Mouse (Mus musculus) natural killer cell, adult 2 months (primary cell): Measurements from ENCODE around the gene Cpne8.

Experiments
- DNase-seq, 2 experiments: peaks; one replicate each; pipeline ENCODE4 v3.0.0; 2022; ENCODE audit warnings: low spot score in 2 of 2

Gene Cpne8

GRCm38 (mm10) chr15:90678985-90679759 is at the start of gene Cpne8:
Gene Cpne8, minus strand, starts transcription at chr15:90679432.
- DNase-seq, result no peak

DNA sequence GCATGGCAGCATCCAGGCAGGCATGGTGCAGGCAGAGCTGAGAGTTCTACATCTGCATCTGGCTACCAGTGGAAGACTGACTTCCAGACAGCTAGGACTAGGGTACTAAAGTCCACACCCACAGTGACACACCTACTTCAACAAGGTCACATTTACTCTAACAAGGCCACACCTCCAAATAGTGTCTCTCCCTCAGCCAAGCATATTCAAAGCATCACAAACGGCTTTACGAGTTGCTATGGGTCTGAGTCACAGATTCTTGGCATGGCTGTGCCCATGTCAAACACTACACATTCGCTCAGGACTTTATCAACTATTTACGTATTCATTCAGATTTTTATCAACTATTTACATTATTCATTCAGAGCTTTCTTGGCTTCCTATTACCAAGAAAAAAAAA is 38.5 kb upstream of the Cpne8 start:
- DNase-seq, result no peak

DNA sequence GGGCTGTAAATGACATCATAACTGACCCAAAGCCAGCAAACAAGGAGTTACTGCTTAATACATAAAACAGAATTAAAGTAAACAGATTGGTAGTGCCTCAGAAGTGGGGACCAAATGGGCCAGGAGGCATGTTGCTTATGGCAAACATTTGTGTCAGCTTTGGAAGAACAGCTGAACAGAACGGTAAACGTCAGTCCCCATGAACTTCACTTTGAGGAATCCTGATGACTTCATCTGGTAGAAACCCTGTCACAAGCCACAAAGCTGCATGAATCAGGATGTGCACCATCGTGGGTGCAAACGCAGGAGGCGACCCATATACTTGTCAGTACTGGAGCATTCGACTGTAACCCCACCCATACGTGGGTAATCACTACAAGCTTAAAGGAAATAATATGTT is 30.1 kb upstream of the Cpne8 start:
- no peak for DNase-seq

GRCm38 (mm10) chr15:90704314-90704713 is 25.1 kb upstream of the Cpne8 start:
- DNase-seq, result no peak

DNA sequence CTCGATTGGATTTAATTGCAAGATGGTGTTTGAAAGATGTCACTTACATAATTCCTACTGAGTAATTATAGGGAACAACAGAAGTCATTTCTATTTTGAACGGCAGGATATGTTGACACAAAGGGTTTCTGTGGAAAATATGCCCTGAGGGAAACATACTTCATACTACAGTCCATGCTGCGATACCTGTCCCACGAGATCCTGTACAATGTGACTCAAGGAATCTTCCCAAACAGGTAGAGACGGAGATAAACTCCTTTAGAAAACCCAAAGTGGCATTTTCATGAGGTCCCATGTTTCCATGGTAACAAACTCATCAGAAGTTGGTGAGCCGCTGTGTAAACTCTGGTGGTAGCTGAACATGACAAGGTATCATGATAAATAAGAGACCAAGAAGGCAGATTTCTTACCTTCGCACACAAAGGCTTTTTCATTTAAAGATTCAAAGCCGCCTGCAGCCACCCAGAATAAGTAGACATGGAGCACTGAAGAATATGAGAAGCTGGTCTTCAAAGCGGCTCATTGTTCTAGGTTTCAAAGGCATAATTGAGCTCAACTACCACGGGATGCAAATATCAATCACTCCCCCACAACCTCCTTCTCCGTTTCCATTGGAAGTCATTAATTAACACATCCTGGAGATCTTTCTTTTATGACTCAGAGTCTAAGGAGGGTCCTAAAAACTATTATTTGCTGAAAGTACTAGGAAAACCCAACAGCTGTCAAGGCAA is 24.4 kb upstream of the Cpne8 start:
- DNase-seq, result no peak

DNA sequence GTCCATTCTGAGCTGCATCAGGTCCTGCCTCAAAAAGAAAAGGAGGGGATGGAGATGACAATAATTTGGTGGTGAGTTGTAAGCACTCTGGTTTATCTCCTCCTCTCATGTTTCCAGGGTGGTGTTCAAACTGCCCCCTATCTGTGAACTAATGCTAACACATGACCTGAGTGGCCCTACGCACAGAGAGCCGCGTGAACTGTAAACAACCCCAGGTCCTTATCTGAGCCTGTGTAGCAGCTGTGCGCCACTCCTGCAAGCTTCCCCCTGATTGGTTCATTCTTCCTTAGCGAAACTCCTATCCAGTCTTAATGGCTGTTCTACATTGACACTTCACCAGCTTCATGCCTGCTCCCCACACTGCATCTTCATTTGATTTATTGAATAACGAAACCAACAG is 7.5 kb upstream of the Cpne8 start:
- no peak for DNase-seq

DNA sequence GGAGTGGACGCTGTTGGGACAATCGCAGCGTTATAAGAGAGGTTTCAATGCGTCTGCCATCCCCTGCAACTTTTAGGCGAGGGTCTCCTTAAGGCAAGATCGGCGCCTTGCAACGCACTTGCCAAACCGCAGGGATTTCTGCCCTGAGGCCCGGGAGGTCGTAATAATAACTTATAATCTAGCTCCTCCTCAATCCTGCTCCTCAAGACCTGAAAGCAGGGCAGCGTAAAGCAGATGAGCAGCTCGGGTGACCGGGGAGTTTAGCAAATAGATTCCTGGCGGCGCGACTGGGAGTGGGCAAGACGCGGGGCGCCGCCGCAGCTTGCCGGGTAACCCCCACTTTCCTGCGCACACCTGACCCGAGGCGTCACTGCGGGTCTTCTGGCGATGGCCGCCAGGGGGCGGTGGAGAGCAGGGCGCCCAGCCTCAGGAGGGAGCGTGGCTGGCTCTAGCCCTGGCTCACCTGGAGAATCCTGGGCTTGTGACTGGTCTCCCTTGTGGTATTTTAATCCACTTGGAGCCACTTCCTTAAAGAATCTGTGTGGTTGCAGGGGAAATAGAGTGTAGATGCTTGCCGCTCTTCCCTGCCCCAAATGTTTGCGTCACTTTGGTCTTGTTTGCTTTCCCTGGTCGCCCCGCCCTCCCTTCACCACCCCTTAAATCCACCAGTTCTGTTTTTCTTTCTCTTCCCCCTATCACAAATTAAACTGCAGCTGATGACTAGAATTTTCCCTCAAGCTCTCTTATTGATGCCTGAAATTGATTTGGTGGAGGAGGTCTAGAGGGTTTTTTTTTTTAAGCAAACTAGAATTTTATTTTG is 738 bp upstream of the Cpne8 start:
- no peak for DNase-seq

- no peak for DNase-seq
Observed at GRCm38 (mm10) chr15:90678488-90678887, 744 bp downstream of the Cpne8 start.

DNA sequence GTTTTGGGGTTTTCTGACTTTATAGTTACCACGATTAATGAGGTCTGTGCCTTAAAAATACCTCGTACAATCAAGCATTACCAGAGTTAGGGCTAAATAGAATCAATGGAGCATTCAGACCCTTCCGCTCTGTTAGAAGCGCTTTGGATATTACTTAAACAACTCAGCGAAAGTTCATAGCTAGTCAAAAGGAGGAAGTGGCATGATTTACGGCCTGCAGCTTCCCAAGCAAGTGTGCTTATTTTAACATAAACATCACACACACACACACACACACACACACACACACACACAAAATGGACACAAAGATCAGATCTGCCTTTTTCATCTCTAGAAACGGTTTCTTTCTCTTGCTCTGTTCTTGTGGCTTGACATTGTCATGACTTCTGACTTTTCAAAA is 9.7 kb downstream of the Cpne8 start:
- DNase-seq, result no peak

- no peak for DNase-seq
Observed at GRCm38 (mm10) chr15:90666893-90667292, 12.3 kb downstream of the Cpne8 start.

DNA sequence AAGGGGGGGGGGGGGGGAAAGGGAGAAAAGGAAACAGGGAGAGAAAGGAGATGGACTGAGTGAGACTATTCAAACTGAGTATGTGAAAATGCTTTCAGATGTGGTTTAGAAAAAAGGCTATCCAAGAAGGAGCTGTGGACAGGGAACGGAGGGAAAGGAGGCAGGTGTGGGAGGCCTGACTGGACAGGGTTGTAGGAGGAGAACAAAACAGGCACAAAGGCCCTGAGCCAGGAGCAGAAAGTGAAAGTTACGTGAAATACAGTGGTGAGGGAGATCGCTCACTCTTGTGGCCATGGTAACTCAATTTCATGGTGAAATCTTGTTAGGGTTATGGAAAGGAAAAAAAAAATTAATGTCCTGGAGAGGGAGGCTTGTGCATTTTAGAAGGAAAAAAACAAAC is 14.6 kb downstream of the Cpne8 start:
- no peak for DNase-seq

- DNase-seq, result no peak
Observed at GRCm38 (mm10) chr15:90663631-90664030, 15.6 kb downstream of the Cpne8 start.

DNA sequence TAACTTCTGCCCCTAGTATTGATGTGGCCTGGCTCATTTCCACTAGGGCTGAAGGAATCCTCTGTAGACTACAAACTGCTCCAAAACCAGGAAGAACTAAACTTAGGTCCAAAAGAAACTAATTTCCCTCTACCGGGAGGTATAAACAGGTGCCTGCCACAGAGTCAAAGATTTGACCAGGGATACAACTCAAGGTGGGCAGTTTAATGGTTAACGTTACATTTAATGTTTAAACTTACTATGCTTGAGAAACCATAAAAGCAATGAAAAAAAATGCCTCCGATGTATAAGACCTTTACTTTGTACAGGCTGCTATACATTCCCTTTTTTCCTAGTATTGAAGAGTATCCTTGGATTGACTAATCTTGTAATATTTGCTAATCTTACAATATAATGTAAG is 18.5 kb downstream of the Cpne8 start:
- no peak for DNase-seq

- DNase-seq, result no peak
Observed at GRCm38 (mm10) chr15:90658053-90658452, 21.2 kb downstream of the Cpne8 start.

DNA sequence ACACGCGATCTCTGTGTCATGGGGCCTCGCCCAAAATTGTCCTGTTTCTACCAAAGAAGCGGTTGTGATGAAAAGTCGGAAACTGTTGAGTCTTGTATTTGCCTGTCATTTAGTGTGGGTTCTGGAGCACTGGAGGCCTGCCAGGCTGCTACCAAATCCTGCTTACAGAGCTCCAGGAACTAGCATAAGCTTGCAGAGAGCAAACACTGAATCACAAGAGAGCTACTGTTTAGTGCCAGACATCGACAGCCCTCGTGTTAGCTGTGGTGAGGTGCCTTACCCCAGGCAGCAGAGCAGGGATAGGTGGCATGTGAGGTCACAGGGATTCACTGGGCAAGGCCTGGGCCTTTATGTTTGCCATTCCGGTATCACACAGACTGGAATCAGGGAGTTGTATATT is 22.7 kb downstream of the Cpne8 start:
- DNase-seq, result no peak

DNA sequence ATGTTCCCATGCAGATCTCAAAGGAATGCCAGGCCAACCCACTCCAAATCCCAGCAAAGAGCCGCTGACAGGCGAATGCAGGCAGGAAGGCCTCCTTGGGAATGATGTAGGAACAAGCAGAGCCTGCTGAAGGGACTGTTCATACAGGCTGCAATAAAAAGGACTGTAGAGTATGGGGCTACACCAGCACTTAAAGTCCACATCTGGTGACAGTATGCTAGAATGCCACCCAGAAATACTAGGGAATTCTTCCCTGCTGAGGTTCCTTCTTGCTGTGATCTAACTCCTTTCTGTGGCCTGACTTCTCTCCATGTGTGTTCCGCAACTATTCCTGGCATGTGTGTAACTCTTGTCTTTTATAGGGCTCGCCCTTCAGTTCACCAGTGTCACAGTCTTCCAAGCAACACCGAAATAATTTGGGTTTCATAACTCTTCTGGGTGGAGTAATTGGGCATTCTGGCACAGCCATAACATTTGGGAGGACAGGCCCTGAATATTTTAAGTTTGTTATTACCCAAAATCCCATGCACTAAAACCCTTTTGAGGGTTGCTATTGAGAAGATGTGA is 32.1 kb downstream of the Cpne8 start:
- no peak for DNase-seq

DNA sequence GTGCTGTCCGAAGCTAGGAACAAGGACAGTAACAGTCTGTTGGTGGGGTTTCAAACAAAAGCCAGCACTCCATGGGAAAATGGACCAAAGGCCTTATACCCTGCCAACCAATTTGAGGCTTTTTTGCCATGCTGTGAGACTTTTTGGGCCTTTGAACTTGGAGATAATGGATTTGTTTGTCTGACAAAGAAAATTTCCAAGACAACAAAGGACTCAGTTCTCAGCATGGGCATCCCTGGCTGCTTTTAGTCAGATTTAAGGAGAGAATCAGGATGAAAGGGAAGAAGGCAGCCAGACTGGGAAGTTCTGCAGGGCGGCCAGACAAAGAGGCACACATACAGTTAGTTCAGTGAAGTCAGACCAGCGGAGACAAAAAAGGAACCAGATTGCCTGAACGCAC is 32.9 kb downstream of the Cpne8 start:
- DNase-seq, result no peak

DNA sequence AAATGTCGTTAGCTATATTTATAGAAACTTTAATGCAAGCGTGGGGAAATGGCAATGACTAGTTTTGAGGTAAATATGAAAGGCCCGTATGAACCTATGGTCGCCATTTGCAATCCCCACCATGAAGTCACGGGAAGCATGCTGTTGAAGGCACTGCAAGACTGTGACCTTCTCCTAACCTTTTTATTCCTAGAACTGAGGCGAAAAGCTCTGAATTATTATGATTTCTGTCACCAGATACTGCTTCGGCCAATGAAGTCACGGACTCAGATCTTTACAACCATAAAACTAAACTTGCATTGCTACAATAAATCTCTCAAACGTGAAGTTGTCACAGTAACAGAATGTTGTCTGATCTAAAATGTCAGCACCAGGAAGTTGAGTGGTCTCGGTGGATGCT is 33.4 kb downstream of the Cpne8 start:
- DNase-seq, result no peak

DNA sequence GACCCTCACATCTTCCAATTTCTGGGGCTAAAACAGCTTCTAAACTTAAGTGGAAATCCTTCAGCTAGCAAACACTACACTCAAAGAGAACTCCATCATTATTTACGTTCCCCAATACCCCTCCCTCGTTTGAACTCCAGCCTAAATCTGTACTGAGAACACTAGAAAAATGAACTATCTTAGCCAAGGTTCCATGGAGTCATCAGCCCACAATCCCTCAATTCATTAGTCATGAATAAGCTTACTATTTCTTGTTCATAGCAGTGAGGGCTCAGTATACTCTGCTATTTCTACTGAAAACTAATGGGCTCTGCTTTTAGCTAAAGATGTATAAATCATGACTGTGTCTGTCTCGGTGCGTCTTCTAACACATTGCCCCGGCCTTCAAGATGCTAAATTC is 55.0 kb downstream of the Cpne8 start:
- DNase-seq, result no peak

- no peak for DNase-seq
Observed at GRCm38 (mm10) chr15:90622005-90622404, 57.2 kb downstream of the Cpne8 start.

DNA sequence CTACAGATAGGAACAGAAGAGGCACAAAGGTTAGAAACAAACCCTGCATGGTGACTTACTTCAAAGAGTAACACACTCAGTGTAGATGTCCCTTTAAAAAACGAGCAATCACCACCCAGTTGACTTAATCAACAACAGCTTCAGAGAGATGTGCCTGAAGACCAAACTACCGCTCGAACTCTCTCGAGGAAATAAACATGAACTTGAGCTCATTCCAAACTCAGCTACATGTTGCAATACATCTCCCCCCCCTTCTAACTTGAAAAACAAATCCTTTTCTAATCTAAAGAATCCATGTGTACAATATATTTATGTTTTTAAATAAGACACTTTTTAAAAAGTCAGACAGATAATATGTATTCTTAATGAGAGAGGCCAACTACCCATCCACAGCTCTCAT is 59.5 kb downstream of the Cpne8 start:
- DNase-seq, result no peak

DNA sequence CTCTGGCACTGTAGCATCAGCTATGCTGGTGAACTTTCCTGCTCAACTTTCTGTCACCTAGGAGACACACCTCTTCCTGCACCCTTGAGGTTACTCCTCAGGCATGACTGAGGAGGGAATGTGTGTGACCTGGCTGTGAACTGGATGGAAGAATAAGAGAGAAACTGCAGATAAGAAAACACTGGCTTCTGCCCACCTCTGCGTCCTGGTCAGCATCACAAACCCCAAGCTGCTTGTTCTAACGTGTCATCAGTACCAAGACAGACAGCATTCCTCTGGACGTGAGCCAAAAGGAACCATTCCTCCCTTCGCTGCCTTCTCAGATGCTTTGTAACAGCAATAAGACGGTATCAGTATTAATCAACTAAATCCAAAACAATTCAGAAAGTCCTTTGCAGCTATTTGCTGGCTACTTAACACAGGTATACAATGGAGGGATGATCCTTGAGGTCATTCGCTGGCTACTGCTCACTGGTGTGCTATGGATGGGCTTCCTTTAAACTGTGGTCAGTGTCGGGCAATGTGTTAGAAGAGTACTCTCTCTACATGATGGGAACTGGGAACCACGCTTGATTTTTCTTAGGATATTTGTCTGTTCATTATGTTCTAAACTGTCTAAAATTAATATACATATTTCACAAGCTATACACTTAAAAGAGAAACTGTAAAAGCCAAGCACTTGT is 63.0 kb downstream of the Cpne8 start:
- DNase-seq, result no peak
